Mouse (Mus musculus): ENCODE measurements around the gene Magi1. TPM values are rescaled to one million over a fixed set of nuclear protein-coding genes. Genes with fewer than 3 reads are reported as not detected.

Gene Magi1
- total and polyA plus RNA-seq, 3 experiments = not detected

DNA sequence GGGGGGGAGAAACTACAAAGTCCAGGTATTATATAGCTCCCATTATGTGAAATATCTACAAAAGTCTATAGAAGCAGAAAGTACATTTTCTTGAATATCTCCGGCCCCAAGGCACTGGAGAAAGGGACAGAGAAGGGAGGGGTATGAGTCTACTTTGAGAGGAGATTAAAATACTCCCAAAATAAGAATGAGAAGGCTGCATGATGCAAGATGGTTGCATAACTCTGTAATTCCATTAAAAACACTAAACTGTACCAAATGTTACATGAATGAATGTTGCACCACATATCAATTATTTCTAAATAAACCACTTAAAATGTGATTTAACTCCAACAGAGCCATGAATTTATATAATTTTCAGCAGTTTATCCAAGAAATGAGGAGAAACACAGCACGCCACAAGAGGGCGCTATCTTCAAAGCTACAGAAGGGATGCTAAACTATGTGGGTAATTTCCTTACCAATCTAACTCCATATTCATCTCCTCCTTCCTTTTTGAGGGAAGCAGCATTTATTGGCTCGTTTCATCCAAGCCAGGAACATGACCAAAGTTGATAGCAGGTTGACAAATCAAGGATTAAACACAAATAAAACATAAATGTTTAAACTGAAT, 202.7 kb downstream of the Magi1 start:
- Histone ChIP-seq H3K27me3 (ENCODE audit: control insufficient read depth in 1 of 2, insufficient read depth in 2 of 2, low read length in 2 of 2) (no peaks in the 10 kb centered on the region), H3K27ac (ENCODE audit: control insufficient read depth, low read depth, low read length) (no peak overlapping the region), H3K36me3 (ENCODE audit: control insufficient read depth in 1 of 2, insufficient read depth in 2 of 2, low read length in 2 of 2) (no peaks in the 10 kb centered on the region), H3K4me3 (ENCODE audit: control insufficient read depth in 1 of 2, insufficient read depth in 1 of 2, low read depth in 2 of 2, low read length in 2 of 2) (no peak overlapping the region), H3K9me3 (replicated peaks; ENCODE audit: insufficient read depth, low read length) (no peaks in the 10 kb centered on the region), H3K79me2 (ENCODE audit: control insufficient read depth, insufficient read depth, low read length, poor library complexity) (no peaks in the 10 kb centered on the region), H3K9ac (ENCODE audit: control insufficient read depth, low read depth, low read length, poor library complexity, severe bottlenecking) (no peak overlapping the region), H3K4me1 (ENCODE audit: control insufficient read depth in 1 of 2, insufficient read depth in 2 of 2, low read length in 2 of 2) (no peaks in the 10 kb centered on the region)
- DNase-seq (ENCODE audit: low read depth, low spot score) = peak; percentile 9
- TF ChIP-seq RAD21 (IDR thresholded peaks at IDR 0.05; ENCODE audit: low read depth, low read length) (peak; percentile 34), TAL1 (IDR thresholded peaks at IDR 0.05; ENCODE audit: low read length) (no peak), CTCF (IDR thresholded peaks at IDR 0.05 in 2 of 3, conservative IDR thresholded peaks at IDR 0.05 in 1 of 3; ENCODE audit: control insufficient read depth in 1 of 3, insufficient read depth in 1 of 3, low read depth in 2 of 3, low read length in 3 of 3, poor library complexity in 1 of 3, severe bottlenecking in 1 of 3) (peak in 2 of 3 experiments; percentile 19 to 30; a peak in 3 of 6 replicates)

DNA sequence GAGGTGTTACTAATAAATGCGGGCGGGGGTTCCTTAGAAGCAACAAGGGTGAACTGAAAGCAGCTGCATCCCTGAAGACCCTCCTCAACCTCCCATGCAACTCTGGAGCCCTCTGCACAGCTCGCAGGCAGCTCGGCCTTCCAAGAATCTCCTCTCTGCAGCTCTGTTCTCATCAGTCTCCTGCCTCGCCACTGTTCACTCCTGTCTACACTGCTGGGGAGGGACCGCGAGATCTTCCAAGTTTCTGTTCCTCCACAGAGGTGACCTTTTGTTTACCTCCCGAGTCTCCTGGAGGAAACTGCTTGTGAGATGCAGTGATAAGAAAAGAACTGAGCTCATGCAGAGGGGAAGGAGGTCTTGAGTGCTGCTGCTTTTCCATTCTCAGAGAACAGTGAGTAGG, 204.8 kb downstream of the Magi1 start:
- no peaks in the 10 kb centered on the region for H3K9me3 ChIP-seq (replicated peaks; ENCODE audit: insufficient read depth, low read length)
- H3K27me3 ChIP-seq (ENCODE audit: control insufficient read depth in 1 of 2, insufficient read depth in 2 of 2, low read length in 2 of 2) = no peaks in the 10 kb centered on the region
- H3K36me3 ChIP-seq (ENCODE audit: control insufficient read depth in 1 of 2, insufficient read depth in 2 of 2, low read length in 2 of 2) = no peaks in the 10 kb centered on the region

DNA sequence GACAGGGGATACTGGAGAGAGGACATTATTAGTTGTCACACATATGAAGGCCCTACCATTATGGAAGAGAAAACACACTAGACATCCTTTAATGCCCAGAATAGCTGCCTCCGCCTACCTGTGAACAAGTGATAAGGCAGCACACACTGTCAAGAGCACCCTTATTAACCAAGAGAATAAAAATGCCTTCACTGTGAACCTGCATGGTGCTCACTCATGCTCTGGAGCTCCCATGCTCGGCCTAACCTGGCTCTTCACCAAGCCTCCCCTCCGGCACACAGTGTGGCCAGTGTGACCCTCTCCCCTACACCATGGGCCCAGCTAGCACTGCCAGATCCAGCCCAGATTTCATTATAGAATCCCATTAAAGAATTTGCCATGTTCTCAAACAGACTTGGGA, 206.7 kb downstream of the Magi1 start:
- H3K27me3 ChIP-seq (ENCODE audit: control insufficient read depth in 1 of 2, insufficient read depth in 2 of 2, low read length in 2 of 2) = no peaks in the 10 kb centered on the region
- no peaks in the 10 kb centered on the region for H3K79me2 ChIP-seq (ENCODE audit: control insufficient read depth, insufficient read depth, low read length, poor library complexity)
- H3K9me3 ChIP-seq (replicated peaks; ENCODE audit: insufficient read depth, low read length) = no peaks in the 10 kb centered on the region
- H3K9ac ChIP-seq (ENCODE audit: control insufficient read depth, low read depth, low read length, poor library complexity, severe bottlenecking) = no peak overlapping the region
- H3K27ac ChIP-seq (ENCODE audit: control insufficient read depth, low read depth, low read length) = no peak overlapping the region
- no peak overlapping the region for H3K4me3 ChIP-seq (ENCODE audit: control insufficient read depth in 1 of 2, insufficient read depth in 1 of 2, low read depth in 2 of 2, low read length in 2 of 2)
- no peak for TF ChIP-seq ETS1 (IDR thresholded peaks at IDR 0.05; ENCODE audit: low read depth, low read length)
- H3K4me1 ChIP-seq (ENCODE audit: control insufficient read depth in 1 of 2, insufficient read depth in 2 of 2, low read length in 2 of 2) = no peaks in the 10 kb centered on the region
- no peak for DNase-seq (ENCODE audit: low read depth, low spot score)
- H3K36me3 ChIP-seq (ENCODE audit: control insufficient read depth in 1 of 2, insufficient read depth in 2 of 2, low read length in 2 of 2) = no peaks in the 10 kb centered on the region

More for the DNA sequence above, 204.8 kb downstream of the Magi1 start:
- H3K9ac ChIP-seq (ENCODE audit: control insufficient read depth, low read depth, low read length, poor library complexity, severe bottlenecking) = no peak overlapping the region
- H3K79me2 ChIP-seq (ENCODE audit: control insufficient read depth, insufficient read depth, low read length, poor library complexity) = no peaks in the 10 kb centered on the region
- no peak for DNase-seq (ENCODE audit: low read depth, low spot score)
- H3K4me1 ChIP-seq (ENCODE audit: control insufficient read depth in 1 of 2, insufficient read depth in 2 of 2, low read length in 2 of 2) = no peaks in the 10 kb centered on the region
- no peak overlapping the region for H3K27ac ChIP-seq (ENCODE audit: control insufficient read depth, low read depth, low read length)
- H3K4me3 ChIP-seq (ENCODE audit: control insufficient read depth in 1 of 2, insufficient read depth in 1 of 2, low read depth in 2 of 2, low read length in 2 of 2) = no peak overlapping the region
- TF ChIP-seq MEF2A (IDR thresholded peaks at IDR 0.05; ENCODE audit: extremely low read depth, insufficient replicate concordance, low read depth, low read length, poor library complexity, severe bottlenecking) (no peak), USF1 (IDR thresholded peaks at IDR 0.05; ENCODE audit: low read depth, low read length) (no peak), EP300 (IDR thresholded peaks at IDR 0.05; ENCODE audit: low read depth in 1 of 2, low read length in 2 of 2) (no peak), GATA1 (IDR thresholded peaks at IDR 0.05; ENCODE audit: low read depth, low read length) (no peak), NELFE (IDR thresholded peaks at IDR 0.05; ENCODE audit: low read depth, low read length) (no peak), MAX (IDR thresholded peaks at IDR 0.05; ENCODE audit: low read length) (no peak), MYB (IDR thresholded peaks at IDR 0.05; ENCODE audit: low read depth, low read length) (no peak)

All from MEL (cell line).